Mouse (Mus musculus): ENCODE results near the gene Gm21083.
"Not testable (repeated sequence)": the region's sequence is repeated elsewhere in the genome, so short reads cannot be mapped to it uniquely, and the experiment has no call there.

The Gm21083 gene

DNA sequence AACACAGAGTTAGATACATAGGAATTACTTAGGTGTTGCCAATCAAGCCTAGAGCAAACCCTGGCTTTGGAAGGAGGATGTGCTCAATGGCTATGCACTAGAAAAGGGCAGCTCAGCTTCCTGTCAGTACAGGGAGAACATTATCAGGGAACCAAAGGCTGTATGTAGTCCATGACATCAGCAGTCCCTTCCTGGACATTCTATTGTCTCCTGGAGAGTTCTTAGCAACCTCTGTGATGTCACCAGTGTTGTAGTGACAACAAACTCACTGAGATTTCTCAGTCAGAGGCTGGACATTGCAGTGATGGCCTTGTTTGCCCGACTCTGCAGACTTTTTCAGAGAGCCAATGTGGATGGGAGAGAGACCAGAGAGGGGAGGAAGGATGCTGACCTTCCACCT, at the start of gene Gm21083:
Gm21083 (plus strand) TSS at position 301 of the 400 bp plus-strand sequence.
- DNase-seq (ENCODE audit: low spot score) = not testable (repeated sequence)

DNA sequence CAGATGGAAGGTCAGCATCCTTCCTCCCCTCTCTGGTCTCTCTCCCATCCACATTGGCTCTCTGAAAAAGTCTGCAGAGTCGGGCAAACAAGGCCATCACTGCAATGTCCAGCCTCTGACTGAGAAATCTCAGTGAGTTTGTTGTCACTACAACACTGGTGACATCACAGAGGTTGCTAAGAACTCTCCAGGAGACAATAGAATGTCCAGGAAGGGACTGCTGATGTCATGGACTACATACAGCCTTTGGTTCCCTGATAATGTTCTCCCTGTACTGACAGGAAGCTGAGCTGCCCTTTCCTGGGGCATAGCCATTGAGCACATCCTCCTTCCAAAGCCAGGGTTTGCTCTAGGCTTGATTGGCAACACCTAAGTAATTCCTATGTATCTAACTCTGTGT, 48.0 kb upstream of the Gm21083 start, which contains the start of gene Gm21190:
Gm21190 (minus strand) TSS at position 101 of the 400 bp plus-strand sequence.
- DNase-seq (ENCODE audit: low spot score) = not testable (repeated sequence)

DNA sequence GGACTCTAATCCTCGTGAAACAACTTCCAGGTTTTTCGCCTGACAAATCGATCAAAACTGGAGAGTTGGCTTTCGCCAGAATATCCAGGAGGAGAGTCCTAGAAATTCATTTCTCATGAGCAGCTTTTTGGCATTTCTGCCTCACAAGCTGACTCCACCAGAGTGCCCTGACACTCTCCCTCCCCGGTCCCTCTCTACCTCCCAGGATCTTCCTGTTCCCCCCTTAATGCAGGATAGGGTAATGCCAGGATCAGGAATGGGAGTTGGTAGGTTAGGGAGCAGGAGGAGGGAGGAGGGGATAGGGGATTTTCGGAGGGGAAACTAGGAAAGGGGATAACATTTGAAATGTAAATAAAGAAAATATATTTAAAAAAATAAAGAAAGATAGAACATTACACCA, 28.5 kb upstream of the Gm21083 start:
- DNase-seq (ENCODE audit: low spot score) = not testable (repeated sequence)

DNA sequence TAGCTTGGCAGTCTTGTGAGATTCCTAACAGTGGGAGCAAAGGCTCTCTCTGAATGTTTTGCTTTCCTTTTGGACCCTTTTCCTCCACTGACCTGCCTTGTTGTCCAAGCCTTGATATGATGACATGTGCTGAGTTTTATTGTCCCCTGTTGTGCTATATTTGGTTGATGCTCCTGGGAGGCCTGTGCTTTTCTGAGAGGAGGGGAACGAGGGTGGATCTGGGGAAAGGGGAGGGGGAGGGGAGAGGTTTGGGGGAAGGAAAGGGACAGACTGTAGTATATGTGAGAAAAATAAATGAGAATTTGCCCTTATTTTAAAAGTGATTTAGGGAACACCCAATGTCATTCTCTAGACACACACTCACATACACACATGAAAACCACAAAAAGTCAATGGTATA, 28.0 kb upstream of the Gm21083 start:
- not testable (repeated sequence) for DNase-seq (ENCODE audit: low spot score)

DNA sequence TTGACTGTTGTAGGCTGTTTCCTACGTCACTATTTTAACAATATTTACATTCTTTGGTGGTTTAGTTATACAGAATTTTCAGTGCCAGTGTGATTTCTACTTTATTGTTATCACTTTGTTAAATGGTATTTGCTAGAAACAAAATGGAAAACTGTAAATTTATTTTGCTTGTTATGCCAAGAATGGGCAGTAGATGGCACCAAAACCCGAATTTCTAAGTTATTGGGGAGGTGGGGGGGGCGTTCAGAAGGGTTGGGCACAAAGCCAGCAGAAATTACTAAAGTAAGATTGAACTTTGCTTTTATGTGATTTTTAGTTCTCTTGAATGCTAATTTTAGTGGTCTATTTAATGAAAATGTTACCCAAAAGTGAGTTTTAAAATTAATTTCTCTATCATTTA, 27.5 kb upstream of the Gm21083 start:
- not testable (repeated sequence) for DNase-seq (ENCODE audit: low spot score)

DNA sequence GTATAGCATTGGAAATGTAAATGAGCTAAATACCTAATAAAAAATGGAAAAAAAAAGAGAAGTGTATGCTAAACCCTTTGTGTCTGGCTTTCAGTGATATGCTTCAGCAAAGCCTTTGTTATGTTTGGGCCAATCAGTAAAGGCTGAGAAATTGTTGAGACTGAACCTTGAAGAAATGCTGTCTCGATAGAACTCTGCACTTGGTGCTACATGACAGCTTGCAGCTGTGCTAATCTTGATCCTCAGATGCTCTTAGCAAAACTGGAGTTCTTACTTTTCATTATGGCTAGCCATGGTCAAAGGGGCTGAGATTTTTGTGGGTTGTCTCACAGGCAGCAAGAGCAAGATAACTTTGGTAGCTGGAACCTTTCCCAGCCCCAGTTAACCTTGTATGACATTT, 18.5 kb upstream of the Gm21083 start:
- not testable (repeated sequence) for DNase-seq (ENCODE audit: low spot score)

DNA sequence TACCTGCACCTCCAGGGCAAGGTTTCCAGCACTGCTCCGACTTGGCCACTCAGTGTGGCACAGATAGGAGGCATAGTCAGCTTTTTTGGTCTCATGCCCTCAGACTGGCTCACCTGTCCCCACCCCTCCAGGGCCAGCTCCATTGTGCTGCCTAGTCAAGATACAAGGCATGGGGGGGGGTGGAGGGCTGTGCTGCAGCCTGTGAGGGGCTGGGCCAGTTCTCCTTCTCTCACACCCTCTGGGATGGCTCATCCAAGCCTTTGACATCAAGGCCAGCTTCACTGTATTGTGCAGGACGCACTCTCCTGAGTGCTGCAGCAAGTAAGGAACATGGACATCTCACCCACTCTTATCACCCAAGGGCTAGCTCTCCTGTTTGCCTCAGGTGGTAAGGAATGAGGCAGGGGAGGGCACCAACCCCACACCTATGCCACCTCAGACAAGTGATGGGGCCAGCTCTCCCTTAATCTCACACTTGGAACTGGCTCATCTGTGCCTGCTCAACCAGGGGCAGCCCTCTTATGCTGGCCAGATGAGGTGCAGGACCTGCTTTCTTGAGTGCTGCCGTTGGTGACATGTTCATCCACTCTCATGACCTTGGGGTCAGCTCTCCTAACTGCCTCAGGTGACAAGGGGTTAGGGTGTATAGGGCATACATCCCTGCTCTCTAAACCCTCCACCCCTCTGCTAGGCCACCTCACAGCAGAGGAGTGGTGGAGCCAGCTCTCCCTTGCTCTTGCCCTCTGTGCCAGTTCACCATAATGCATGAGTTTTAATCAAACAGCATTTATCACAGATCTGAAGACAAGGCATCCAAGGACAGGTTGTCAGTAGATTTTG, 15.5 kb upstream of the Gm21083 start:
- DNase-seq (ENCODE audit: low spot score) = not testable (repeated sequence)

DNA sequence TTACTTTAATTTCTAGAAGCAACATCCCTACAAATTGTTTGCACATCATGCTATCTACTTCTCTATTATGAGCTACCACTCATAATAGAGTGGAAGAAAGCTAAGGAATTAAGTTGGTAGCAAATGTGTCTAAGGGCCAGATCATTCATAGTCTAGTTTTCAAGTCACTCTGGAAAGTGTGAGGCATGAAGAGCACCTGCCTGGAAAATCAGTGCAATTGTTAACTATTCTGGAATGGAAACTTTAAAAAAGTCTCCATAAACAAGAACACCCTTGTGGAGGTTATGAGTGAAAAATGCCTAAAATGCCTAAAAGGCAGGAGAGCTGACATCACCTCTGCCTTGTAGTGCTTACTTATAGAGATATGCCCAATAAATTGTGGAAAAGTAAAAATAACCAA, 3.4 kb upstream of the Gm21083 start:
- DNase-seq (ENCODE audit: low spot score) = not testable (repeated sequence)

DNA sequence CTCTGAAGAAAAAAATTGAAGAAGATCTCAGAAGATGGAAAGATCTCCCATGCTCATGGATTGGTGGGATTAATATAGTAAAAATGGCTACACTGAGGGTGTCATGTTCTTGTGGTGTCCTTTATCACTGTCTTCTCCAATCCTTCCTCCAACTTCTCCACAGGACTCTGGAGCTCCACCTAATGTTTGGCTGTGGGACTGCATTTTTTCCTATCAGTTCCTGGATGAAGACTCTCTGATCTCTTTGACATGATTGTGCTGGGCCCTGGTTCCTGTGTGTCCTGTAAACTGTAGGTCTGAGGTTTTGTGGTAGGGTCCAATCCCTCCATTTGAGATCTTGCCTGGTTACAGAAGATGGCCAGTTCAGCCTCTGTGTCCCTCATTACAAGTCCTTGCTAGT, 9.2 kb downstream of the Gm21083 start:
- DNase-seq (ENCODE audit: low spot score) = not testable (repeated sequence)

DNA sequence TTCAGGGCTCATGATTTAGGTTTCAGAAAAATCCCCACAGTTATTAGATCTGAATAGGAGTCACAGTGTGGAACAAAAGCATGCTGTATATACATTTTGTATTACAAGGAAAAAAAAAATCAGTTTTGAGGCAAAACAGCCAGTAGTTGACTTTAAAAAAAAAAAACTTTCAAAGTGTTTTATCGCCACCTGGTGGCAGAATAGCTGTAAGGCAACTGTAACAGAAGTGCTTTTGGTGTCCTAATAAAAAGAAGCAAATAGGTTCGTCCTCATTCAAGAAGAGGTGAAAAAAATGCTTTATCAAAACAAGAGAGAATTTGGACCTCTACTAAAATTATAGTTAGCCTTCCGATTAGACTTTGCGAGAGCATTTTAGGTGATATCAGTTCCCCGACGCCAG, 11.2 kb downstream of the Gm21083 start:
- DNase-seq (ENCODE audit: low spot score) = not testable (repeated sequence)

DNA sequence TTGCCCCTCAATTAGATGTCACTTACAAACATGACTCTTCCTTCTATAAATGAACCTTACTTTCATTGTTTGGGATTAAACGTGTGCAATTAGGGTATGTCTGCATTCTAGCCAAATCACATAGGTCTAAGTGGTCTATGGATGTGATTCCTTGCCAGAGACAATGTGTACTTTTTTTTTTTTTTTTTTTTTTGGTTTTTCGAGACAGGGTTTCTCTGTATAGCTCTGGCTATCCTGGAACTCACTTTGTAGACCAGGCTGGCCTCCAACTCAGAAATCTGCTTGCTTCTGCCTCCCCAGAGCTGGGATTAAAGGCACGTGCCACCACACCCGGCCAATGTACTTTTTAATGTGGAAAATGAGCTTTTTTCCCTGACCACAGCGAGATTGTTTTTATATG, 13.5 kb downstream of the Gm21083 start:
- not testable (repeated sequence) for DNase-seq (ENCODE audit: low spot score)

DNA sequence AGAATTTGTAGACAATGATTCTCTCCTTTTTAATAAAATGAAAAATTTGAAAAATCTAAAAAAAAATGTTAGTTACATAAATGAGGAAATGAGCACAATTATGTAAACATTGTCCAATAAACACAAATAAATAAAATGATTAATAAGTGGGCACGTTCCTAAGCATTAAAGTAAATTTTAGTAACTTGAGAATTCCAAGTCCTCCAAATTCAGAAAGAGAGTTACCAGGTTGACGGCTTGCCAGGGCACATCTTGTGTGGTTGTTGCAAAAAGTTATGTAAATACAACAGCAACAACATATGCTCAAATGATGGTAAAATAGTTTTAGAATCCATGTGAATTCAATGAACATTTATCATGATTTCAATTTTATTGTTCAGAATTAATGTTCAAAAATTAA, 14.4 kb downstream of the Gm21083 start:
- not testable (repeated sequence) for DNase-seq (ENCODE audit: low spot score)

DNA sequence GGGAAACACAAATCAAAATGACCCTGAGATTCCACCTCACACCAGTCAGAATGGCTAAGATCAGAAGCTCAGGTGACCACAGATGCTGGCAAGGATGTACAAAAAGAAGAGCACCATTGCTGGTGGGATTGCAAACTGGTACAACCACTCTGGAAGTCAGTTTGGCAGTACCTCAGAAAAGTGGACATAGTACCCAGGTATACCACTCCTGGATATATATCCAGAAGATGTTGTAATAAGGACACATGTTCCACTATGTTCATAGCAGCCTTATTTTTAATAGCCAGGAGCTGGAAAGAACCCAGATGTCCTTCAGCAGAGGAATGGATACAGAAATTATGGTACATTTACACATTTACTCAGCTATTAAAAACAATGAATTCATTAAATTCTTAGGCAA, 21.7 kb downstream of the Gm21083 start:
- DNase-seq (ENCODE audit: low spot score) = not testable (repeated sequence)

DNA sequence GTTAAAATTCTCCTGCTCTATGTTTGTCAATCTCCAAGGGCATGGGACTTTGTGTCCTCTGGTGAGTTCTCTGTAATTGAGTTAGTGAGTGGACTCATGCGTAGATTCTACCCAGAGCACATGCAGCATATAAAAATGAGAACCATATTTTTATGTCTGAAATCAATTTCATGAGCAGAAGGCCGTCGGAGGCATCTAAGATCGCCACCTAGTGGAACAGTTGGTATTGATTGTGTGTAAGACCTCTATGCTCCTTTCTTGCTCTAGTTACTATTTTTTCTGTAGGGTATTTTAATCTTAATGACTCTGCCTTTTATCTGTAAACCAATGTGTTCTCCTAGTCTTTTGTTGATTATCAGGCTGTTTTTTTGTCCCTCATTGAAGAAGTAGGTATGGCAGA, 23.2 kb downstream of the Gm21083 start:
- DNase-seq (ENCODE audit: low spot score) = not testable (repeated sequence)

DNA sequence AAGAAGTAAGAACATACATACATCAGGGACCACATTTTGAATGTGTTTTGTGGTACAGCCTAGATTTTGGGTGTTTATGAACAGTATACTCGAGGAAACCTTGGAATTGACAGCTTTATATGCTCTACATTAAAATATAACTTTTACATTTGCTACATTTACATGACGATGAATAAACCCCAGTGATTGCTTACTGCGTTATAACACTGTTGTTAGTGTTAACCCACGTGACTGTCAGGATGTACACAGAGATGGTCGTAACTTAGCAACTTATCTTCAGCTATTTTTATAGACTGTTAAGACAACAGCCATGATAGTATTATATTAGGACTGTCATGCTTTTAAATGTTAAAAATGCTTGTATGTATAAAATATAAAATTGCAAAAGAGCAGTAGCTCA, 24.3 kb downstream of the Gm21083 start:
- DNase-seq (ENCODE audit: low spot score) = not testable (repeated sequence)

DNA sequence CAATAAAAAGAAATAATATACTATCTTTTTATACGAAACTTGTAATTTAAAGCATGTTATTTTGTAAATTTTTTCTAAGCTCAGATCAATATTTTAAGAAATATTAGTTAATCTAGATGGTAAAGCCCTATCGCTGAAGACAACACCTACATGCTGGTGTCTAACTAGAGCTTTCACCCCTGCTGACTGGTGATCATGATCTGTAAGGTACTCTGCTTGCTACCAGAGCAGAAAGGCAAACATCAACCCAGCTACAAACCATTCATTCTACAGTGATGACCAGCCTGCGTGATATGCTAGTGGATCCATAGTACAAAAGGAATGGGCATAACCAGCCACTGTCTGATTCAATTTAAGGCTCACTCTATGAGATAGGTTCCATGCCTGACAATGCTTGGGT, 24.8 kb downstream of the Gm21083 start:
- DNase-seq (ENCODE audit: low spot score) = not testable (repeated sequence)

DNA sequence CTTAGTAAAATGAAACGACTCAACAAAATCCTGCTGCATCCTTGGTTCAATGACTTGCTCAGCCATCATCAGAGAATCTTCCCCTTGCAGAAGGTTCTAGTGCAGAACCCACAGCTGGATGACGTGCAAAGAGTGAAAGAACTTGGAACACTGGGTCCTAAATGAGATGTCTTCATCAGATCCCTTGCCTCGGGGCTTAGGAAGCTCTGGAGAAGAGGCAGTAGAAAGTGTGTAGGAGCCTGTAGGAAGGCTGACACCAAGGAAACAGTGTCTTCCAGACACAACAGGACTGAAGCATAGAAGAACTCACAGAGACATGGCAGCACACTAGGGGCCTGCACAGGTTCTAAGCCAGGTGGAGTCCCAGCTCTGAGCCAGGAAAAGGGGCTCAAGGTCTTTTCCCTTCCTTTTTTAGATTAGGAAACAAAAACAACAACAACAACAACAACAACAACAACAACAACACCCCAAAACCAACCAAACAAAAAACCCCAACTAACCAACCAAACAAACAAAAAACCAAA, 25.4 kb downstream of the Gm21083 start:
- not testable (repeated sequence) for DNase-seq (ENCODE audit: low spot score)

DNA sequence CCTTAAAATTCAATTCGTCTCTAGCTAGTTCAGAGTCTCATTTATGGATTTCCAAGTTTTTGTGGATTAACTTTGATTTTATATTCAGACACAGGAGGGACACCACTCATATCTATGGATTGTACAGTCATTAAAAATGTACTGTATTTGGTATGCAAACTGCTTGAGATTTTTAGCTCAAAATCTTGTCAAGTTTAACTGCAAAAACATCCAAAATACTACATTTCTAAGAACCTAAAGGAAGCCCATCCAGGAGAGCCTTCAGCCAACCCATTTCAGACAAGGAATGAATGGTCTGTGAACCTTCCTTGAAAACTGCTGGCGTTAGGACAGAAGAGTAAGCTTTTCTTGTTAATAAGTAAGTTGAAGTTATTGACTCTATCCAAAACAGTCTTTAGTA, 25.9 kb downstream of the Gm21083 start:
- not testable (repeated sequence) for DNase-seq (ENCODE audit: low spot score)

DNA sequence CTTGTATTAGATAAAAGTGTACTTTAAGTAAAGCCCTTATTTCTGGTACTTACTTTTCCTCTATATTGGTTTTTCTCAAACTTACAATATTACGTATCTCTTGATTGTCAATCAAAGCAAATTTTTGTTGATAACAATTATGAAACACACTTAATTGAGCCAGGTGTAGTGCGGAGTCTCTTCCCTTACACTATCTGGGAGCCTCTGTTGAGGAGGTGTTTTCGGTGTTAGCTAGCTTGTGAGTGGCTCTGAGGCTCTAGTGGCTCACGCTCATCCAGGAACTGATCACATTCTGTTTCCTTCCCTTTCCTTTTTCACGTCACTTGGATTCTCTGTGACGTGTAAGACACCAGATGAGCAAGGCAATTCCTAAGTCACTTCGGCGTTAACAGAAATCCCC, 26.5 kb downstream of the Gm21083 start:
- DNase-seq (ENCODE audit: low spot score) = not testable (repeated sequence)

DNA sequence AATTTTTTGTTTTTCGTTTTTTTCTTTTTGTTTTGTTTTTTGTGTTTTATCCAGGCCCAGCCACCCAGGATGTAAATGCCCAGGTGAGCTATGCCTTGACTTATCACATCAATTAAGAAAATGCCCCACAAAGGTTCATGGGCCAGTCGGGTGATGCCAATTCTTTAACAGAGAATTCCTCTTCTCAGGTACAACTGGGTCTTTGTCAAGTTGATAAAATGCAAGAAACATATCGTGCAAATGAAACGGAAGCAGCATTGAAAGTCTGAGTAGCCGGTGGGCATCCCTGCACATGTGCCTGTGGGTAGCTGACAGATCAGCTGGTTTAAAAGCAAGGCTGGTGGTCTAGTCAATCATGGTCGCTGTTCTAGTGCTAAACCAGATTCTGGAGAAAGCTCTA, 29.5 kb downstream of the Gm21083 start:
- DNase-seq (ENCODE audit: low spot score) = peak; percentile 13

DNA sequence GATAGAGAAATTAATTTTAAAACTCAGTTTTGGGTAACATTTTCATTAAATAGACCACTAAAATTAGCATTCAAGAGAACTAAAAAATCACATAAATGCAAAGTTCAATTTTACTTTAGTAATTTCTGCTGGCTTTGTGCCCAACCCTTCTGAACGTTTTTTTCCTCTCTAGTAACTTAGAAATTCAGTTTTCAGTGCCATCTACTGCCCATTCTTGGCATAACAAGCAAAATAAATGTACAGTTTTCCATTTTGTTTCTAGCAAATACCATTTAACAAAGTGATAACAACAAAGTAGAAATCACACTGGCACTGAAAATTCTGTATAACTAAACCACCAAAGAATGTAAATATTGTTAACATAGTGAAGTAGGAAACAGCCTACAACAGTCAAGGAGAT, 33.6 kb downstream of the Gm21083 start:
- not testable (repeated sequence) for DNase-seq (ENCODE audit: low spot score)

DNA sequence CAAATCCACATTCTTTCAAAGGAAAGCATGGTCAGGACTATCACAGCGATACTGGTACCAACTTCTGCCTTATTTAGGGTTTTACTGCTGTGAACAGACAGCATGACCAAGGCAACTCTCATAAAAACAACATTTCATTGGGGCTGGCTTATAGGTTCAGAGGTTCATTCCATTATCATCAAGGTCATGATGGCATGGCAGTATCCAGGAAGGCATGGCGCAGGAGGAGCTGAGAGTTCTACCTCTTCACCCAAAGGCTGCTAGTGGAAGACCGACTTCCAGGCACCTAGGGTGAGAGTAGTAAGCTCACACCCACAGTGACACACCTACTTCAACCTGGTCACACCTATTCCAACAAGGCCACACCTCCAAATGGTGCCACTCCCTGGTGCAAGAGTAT, 39.1 kb downstream of the Gm21083 start:
- not testable (repeated sequence) for DNase-seq (ENCODE audit: low spot score)

DNA sequence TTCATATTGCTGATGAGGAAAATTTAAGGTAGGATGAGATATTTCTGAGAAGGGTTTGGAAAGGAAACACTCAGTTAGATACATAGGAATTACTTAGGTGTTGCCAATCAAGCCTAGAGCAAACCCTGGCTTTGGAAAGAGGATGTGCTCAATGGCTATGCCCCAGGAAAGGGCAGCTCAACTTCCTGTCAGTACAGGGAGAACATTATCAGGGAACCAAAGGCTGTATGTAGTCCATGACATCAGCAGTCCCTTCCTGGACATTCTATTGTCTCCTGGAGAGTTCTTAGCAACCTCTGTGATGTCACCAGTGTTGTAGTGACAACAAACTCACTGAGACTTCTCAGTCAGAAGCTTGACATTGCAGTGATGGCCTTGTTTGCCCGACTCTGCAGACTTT, 41.6 kb downstream of the Gm21083 start, which contains the start of gene Speer4d:
Speer4d (plus strand) TSS at position 301 of the 400 bp plus-strand sequence.
- DNase-seq (ENCODE audit: low spot score) = not testable (repeated sequence)
